Mouse (Mus musculus) testis, postnatal 14 days (tissue): ENCODE measurements at regions not wholly inside any gene's neighbourhood (a gene's known extent, or its start where the extent isn't known, plus 50 kb on each side); places are given as distances from the start of the nearest gene placed in this dataset.

Source experiments
- DNase-seq: peaks from one replicate; pipeline ENCODE4 v3.0.0; 2021; ENCODE audit warnings: low spot score

- no peak for DNase-seq
Measured at GRCm38 (mm10) chr12:56472856-56473647, 63.7 kb downstream of the Nkx2-1 start.

DNA sequence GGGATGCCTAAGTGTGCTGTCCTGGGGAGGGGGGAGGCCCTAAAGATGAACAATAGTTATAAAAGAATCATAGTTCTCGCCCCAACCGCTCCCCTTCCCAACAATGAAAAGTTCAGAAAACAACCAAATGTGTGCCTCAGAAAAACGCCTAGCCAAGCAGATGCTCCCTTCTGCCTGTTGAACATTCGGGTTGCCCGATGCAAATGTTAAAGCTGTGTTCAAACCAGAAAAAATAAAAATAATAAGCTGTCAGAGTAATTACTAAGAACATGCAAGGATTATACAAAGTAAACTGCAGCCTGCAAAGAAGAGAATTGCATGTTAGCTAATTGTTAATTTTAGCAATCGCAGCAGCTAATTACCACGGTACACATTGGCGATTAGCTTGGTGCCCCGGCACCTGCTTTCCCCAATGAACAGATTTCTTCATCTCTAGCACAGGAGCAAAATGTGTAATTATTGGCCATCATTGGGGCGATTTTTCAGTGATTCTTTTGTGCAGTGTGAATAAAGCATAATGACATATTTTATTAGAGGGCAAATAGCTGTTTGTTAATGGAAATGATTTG is 65.7 kb downstream of the Nkx2-1 start:
- DNase-seq = no peak

- no peak for DNase-seq
Measured at GRCm38 (mm10) chr12:56459508-56460119, 77.1 kb downstream of the Nkx2-1 start.

DNA sequence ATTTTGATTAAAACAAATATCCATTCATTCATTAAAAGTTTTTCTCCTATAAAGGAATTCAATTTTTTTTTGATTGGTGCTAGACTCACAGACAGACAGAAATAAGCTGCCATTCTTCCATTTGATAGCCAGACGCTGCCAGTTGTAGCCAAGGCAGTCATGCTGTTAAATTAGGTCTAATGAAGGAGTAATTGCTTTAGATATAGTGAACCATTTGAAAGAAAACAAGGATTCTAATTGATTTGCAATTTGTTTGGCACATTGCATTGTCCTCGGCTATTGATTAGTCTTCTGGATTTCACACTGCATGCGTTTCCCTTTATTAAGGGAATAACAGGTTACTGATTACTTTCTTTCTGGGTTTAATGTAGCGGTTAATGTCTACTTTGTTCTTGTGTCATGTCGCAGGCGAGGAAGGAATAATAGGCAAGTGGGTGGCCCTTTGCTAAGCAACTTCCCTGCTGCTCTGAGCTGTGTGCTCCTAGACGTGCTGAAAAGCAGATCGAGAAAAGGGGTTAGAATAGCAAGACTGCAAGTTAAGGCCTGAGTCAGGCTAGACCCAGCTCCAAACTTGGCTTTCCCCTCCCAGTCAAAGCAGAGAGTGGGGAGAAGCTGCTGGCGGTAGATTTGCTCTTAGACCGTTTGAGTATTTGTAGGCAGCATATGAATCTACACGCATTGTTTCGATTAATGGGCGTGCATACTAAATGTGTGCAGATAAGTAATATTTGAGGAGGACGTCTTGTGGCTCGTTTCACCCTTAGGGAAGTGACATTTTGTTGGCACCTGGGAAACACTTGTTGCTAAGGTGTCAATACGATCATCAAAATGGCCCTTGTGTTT is 77.8 kb downstream of the Nkx2-1 start:
- no peak for DNase-seq

DNA sequence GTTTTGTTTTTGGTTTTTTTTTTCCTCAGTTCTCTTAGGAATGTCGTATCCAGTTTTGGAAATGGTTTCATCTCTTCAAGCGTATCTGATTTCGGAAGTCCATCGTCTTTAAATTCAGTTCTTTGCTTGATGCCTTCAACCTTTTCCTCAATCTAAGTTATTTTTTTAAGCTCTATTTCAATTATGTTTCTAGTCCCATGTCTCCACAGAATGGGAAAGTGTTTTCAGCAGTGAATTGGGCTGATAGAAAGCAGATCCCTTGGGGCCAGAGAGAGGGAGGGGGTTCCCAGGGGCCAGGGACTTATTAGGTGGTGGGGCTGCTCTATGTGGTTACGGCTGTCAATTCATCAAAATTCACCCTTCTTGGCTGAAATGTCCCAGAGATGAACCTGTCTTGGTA is 78.8 kb downstream of the Nkx2-1 start:
- DNase-seq = no peak

GRCm38 (mm10) chr12:56457356-56457755 is 79.4 kb downstream of the Nkx2-1 start:
- DNase-seq = no peak

GRCm38 (mm10) chr12:56450261-56450660 is 86.4 kb downstream of the Nkx2-1 start:
- DNase-seq = no peak

- DNase-seq = no peak
Measured at GRCm38 (mm10) chr12:56448786-56449564, 87.7 kb downstream of the Nkx2-1 start.

DNA sequence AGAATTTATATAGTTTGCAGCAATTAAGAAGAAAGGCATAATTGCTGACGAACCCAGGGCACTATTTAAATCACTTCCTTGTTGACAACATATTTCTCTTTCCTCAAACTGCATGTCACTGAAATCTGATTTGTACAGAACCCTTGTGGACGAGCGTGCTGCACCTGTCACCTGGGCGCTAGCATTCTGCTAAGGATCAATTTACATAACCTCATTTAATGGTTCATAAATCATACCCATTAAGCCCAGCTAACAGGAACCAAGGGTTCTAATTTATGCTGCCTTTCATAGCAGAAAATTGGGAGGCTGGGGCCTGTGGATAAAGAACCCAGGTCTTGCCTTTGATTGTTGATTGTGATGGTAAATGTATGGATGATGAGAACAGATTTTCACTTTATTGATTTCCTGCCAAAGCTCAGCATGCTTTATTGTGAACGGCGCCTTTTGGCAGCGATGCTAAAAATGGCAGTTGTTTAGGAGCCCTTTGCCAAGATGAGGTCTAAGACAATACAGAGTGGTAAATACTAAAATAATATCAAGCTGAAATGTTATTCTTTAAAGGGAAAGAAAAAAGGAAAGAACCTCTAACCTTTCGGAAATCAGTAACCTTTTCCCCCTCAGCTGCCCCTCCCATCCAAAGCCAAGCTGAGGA is 95.4 kb downstream of the Nkx2-1 start:
- DNase-seq = no peak

- DNase-seq = no peak
Measured at GRCm38 (mm10) chr12:56440068-56440847, 94.6 kb upstream of the Mbip start.

- DNase-seq = no peak
Measured at GRCm38 (mm10) chr12:56438384-56438783, 92.7 kb upstream of the Mbip start.

DNA sequence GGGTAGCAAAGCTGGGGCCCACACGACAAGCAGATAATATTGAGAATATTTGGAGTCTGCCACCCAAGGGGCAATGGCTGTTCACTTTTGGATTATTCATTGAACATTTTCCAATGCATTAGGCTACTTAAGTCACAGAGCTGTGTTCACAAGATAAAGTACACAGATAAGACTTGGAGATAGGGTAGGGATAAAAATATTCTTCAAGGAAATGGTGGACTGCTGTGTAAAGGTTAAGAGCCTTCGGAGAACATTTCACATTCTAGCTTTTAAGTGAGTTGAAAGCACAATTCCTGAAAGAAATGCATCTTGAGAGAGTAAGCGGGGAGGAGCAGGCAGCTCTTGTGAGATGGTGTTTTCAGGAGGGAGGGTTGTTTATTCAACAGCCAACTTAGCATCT is 92.3 kb upstream of the Mbip start:
- no peak for DNase-seq

DNA sequence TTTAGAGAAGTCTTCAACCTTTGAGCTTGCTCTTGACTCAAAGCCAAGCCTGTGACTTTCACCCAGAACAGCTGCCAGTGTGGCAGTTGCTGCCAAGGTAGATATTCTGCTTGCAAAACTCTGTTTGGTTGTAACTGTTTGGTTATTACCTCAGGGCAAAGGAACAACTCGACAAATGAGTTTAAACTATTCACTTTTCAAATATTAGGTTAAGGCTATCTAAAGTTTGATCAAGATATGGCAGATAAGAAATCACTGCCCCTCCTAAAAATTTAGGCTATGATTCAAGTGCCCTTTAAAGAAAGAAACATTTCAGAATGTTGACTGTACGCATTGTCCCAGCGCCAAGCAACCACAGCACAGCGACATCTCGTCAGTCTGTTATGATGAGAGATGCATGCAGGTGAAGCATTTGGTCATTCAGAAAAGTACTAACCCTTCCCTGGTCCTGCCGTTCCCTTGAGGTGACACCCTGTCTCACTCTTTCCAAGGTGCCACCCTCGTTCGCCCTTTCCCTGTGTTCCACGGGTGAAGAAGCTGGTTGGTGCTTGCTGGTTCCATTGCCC is 81.1 kb upstream of the Mbip start:
- no peak for DNase-seq

DNA sequence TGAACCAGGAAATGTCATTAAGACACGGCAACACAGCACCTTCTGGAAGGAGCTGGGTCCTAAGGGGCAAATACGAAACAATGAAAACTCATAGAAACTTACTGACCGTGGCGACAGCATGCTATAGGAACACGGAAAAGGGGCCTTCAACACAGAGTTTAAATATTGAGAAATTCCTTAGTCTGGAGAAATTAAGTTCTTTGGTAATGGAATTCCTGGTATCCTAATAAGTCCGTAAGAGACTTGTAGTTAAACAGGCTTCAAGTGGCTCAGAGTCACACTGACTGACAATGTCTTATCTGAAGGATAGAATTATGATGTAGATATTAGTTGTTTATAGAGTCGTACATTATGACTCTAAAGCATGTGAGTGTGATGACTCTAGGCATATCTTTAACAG is 70.4 kb upstream of the Mbip start:
- no peak for DNase-seq

- no peak for DNase-seq
Measured at GRCm38 (mm10) chr12:56414861-56415765, 69.4 kb upstream of the Mbip start.

DNA sequence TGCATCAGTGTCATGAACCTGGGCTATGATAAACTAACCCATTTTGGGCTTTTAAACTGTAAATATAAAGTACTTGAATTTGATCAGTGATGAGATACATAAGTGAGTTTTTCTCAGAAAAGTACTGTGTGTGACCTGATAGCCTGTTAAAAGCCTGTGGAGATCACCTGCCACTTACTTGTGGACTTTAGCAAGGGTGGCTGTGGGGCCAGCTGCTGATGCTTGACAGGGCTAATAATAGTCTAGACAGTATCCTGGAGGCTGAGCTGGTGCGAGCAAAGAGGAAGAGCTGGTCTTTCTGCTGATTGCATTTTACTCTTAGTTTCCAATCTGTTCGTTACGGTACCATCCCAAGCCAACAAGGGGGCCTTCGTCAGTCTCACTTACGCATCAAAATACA is 60.0 kb upstream of the Mbip start:
- no peak for DNase-seq

- DNase-seq = peak; percentile 11
Measured at GRCm38 (mm10) chr12:56404833-56405232, 59.1 kb upstream of the Mbip start.

DNA sequence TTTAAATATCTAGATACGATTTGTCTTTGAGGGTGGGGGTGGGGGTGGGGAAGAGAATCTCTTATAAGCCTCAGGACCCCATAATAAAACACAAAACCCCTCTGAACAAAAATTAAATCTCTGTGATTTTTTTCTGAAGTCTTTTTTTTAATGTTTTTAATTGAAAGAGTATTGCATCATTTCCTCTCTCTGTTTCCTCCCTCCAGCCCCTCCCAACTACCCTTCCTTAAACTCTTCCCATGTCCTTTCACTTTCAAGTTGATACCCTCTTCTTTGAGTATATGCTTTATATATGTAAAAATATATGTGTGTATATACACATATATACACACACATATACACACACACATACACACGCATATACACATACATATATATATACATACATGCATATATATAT is 58.6 kb upstream of the Mbip start:
- no peak for DNase-seq

DNA sequence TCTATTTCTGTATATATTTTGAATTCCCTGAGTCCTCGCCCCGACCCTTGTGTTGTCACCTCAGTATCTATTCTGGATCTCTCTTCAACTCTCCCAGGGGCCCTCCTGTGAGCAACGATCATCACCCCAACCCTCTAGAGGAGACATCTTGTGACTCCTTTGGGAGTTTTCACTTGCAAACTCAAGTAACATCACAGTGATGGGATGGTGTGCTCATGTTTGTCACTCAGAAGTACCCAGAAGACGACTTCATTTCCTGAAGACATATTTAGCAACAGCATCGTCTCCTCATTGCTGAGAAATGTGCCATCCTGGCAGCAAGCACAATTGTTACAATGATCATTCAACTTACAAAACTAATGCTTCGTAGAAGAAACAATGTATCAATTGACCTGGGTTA is 57.9 kb upstream of the Mbip start:
- no peak for DNase-seq
